Mouse (Mus musculus): Measurements from ENCODE around the gene Trim72.

- TF ChIP-seq CTCF (IDR thresholded peaks at IDR 0.05; ENCODE audit: low read depth) (no peak), EP300 (IDR thresholded peaks at IDR 0.05; ENCODE audit: low read depth) (no peak)
Observed at GRCm38 (mm10) chr7:128025381-128025780, 21.6 kb downstream of the Trim72 start.
